Mouse (Mus musculus) CD8-positive naive resting alpha-beta T cell, adult 2 months (primary cell): ENCODE measurements around the gene Ints3.
A peak's percentile ranks its signal among the peaks of the same experiment; 100 is the strongest.

Experiments
- DNase-seq, 2 experiments: peaks; one replicate each; pipeline ENCODE4 v3.0.0; 2022; ENCODE audit warnings: low read depth in 2 of 2, low spot score in 2 of 2

Ints3 gene

DNA sequence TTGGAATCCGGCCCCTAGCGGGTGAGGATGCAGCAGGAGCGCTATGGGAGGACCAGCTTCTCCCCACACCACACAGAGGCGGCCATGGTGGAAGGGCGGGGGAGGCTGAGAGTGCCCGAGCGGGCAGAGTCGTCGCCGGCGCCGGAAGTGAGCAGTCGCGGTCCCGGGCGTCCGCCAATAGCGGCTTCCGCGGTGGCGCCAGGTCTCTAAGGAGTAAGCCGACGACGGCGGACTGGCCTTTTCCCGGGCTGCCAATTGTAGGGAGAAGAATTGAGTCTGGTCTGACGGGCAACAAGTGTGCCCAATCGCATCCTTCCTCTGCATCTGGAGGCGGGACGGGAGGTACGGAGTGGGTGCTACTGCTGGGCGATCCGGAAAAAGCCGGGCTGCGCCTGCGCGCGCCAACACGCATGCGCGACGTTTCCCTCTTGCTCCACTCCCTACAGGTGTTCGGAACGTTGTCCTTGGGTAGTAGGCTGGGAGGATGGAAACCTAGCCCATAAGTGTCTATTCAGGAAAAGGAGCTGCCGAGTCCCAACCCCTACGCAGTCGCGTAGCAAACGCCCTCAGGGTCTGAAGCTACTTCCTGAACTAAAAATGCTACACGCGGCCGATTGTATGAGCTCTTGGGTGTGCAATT lies at the start of gene Ints3:
Gene Ints3, minus strand, starts transcription at position 242 of the 640 bp plus-strand sequence.
- peak; percentile 95 to 96 for DNase-seq

DNA sequence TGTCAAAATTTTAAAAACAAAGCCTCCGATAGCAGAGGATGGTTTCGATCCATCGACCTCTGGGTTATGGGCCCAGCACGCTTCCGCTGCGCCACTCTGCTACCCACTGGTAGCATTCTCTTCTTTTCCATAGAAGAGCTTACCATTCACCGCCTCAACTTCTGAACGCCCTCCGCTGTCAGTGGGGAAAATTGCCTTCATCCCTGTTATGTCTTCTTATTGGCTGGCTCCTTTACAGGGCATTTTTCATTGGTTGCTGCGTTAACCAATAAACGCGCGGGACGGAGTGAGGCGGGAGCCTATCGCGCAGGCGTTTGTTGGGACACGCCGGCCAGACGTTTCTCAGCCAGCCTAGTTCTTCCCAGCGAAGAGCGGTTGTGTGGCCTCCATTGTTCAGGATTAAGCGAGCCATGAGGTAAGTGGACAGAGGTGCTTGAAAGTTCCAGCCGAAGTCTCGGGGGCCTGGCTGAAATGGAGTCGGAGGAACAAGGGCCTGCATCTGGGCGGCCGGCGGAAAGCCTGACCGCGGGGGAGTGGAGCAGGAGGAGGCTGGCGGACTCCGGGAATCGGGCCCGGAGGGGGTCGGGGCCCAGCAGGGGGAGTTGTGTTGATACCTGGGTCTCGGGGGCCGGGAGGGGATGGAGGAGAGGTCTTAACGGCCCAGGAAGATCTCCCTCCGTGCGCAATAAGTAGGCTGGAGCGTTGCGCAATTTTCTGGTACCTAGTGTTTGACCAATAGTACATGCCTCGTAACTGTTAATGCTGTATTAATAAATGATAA lies 42.6 kb upstream of the Ints3 start, which contains the start of gene Ilf2:
Gene Ilf2, plus strand, starts transcription at position 296 of the 781 bp plus-strand sequence.
- peak; percentile 93 to 94 for DNase-seq

- no peak for DNase-seq
These were observed 41.9 kb upstream of the Ints3 start for GRCm38 (mm10) chr3:90475151-90475830.

GRCm38 (mm10) chr3:90472213-90472612 lies 38.8 kb upstream of the Ints3 start:
- DNase-seq = peak; percentile 66 to 79

DNA sequence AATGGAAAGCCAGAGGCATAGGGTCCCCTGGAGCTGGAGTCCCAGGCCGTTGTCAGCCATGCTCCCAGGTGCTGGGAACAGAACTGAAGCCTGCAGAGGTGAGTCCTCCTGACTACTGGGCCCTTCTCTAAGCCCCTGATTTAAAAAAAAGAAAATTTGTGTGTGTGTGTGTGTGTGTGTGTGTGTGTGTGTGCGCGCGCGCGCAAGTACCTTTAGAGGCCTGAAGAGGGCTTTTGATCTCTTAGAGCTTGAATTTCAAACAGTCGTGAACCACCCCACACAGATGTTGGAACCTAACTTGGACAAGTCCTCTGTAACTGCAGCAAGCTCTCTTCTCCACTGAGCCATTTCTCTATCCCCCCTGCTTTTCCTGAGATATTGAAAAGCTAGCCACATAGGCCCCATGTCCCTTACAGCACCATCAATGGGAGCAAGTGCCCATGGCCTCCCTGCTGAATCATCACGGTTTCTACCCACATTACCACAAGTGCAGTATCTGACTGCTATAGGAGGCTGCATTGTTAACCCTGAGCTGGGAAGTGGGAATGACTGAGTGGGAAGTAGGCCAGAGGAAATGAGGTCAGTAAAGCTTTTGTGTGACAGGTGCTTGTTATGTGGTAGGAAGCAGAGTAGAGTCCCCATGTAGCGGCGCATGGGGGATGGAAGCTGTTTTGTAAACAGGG lies 34.3 kb upstream of the Ints3 start:
- DNase-seq = no peak

DNA sequence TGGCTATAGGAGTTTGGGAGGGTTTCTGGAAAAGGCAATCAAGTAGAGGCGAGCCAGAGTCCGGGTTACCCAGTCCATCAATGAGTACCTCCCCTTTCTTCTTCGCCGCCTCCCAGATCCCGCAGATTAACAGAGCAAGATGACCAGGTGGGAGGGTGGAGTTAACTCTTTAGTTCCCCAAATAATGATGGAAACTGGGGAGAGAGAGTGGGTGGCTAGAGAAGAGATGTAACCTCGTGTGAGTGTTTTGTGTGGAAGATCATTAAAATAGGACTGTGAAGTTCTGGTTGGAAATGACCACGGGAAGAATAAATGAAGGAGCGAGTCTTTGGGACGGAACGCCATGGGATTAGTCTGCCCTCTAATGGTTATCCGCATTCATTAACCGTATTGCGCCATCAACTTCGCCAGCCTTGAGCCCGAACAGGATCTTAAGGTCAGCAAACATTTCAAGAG lies 32.9 kb upstream of the Ints3 start:
- no peak for DNase-seq

DNA sequence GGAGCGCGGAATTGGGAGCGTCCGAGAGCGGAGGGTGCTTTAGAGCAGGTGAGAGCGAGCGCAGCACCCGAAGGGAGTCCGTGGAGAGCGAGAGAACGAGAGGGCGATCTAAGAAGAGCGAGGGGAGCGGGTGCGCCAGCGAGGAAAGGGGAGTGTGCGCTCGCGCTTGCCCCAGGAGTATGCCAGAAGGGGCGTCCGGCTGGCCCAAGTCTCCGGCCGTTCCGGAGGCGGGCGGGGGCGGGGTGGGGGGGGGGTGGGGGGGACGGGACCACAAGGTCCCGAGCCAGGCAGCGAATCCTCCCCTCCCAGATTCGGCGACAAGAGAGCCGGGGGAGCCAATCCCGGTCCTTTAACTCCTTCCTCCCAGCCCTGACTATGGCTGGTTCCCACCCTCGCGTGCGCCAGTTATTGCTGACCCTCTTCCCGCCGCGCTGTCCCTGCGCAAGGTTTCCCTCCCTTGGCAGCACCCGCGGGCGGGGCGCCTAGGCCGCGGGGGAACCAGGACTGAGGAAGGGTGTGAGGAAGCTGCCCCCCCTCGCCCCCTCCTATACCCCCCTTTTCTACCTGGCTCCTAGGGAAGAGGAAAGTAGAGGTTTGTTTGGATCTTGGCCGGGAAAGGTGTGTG lies 32.4 kb upstream of the Ints3 start, which contains the start of gene Npr1:
Gene Npr1, minus strand, starts transcription at position 181 of the 625 bp plus-strand sequence.
- no peak for DNase-seq

DNA sequence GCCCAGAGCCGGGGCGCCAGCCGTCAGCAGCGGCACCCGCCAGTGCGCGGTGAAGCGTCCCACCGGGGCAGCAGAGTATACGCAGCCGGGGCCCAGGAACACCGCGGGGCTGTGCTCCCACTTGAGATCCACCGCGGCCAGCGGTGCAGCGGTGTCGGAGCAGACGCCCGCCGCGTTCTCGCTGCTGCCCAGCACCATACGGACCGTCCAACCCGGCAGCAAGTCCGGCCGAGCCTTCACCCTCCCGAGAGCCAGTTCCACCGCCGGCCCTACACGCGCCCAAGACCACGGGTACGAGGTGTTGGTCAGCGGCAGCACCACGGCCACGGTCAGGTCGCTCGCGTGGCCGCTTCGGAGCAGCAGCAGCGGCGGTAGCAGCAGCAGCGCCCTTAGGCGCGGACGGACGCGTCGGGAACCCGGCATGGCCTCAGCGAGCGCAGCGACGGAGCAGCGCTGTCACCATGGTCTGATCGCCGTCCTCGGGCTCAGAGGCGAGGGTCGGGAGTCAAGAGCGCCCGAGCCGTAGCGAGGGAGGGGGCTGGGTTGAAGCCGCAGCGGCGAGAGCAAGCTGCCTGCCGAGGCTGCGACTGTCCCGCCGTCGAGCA lies 31.8 kb upstream of the Ints3 start:
- DNase-seq = peak in 1 of 2 experiments; percentile 38

- DNase-seq = no peak
These were observed 31.2 kb upstream of the Ints3 start for GRCm38 (mm10) chr3:90464552-90465080.

- DNase-seq = no peak
These were observed 29.2 kb upstream of the Ints3 start for GRCm38 (mm10) chr3:90462579-90462978.

DNA sequence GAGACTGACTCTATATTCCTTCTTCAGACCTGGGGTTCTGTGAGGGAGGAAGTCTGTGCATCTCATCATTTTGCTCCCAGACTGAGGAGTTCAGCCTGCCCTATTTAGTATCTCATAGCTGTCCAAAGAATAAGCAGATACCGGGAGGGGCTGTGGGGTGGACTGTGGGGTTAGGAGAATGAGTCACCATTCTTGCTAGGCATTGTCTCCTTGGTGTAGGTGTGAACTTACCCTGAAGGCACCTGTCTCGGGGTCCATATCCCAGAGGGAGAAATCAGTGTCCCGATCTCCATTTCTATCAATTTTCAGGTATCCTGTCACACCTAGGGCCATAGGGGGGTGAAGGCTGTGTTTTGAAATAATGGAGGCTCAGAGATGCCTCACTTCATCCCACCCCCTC lies 28.5 kb upstream of the Ints3 start:
- DNase-seq = no peak

DNA sequence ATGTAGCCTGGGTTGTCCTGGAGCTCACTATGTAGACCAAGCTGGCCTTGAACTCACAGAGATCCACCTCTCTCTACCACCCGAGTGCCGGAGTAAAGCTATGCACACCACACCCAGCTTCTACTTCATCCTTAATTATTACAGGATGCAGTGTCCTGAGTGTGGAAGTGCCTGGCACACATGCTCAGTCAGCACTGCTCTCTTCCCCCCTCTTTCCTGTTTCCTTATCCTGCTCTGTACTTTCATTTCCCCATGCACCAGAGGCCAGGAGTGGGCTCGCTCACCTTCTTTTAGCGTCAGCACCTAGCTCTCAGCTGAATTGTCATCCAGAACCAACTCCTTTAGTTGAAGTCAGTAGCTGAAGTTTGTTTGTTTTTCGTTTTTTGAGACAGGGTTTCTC lies 26.9 kb upstream of the Ints3 start:
- no peak for DNase-seq

DNA sequence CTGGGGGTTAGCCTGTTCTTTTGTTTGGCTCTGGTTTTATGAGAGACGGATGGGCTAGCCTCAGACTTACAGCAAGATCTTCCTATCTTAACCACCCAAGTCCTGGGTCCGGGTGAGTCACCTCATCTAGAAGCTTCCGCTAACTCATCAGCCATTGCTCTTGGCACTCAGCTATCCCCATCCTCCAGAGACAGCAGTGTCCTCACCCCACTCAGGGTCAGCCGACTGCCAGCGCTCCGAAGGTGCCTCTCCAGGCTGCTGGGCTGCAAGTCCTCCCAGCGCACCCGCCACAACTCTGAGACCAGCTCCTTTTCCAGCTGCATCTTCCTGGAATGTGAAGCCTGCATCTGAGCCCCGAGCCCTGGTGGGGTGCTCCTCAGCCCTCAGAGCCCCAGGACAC lies 26.3 kb upstream of the Ints3 start:
- no peak for DNase-seq

- DNase-seq = no peak
These were observed 21.5 kb upstream of the Ints3 start for GRCm38 (mm10) chr3:90454931-90455330.

- DNase-seq = no peak
These were observed 18.1 kb upstream of the Ints3 start for GRCm38 (mm10) chr3:90451396-90452095.

DNA sequence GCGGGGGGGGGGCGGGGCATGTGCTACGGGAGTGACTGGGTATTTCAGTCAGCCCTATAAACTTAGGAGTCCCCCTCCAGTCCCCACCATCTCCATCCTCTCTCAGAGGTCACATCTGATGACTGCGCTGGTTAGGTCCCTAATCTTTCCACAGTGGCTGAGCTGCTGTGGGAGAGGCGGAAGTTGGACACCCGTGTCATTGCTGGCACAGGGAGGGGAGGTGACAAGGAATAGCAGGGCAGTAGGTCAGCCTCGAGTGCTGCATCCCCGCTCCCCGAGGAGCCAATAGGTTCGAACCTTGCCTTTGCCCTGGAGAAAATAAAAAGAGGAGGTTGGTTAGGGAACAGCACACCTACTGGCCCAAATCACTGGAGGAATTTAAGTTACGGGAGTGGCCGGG lies 17.5 kb upstream of the Ints3 start:
- DNase-seq = no peak

DNA sequence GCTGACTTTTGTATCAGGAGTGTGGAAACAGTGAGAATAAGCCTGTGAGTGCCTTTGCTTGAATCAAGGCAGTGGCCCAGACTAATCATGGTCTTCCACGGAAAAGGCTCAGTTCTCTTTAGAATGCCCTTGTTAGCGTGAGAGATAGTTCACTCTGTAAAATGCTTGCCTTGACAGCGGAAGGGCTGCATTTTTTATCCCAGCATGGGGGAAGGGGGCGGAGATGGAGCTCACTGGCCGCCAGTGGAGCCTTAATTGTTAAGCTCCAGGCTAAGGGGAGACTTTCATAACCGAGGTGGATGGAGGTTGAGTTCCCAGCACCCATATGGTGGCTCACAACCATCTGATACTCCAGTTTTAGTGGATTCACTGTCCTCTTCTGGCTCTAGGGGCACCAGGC lies 15.2 kb upstream of the Ints3 start:
- DNase-seq = no peak

GRCm38 (mm10) chr3:90447123-90447494 lies 13.7 kb upstream of the Ints3 start:
- no peak for DNase-seq

- DNase-seq = peak in 1 of 2 experiments; percentile 20
These were observed 13.1 kb upstream of the Ints3 start for GRCm38 (mm10) chr3:90446389-90447122.
